Mouse (Mus musculus): Measurements from ENCODE around the gene Fbxo8. TPM values are rescaled to one million over a fixed set of nuclear protein-coding genes. Genes with fewer than 3 reads are reported as not detected.
A peak's percentile ranks its signal among the peaks of the same experiment; 100 is the strongest.

The Fbxo8 gene
- total RNA-seq (2014; rRNA removed) (25.5 and 32.5 TPM in 2 replicates), polyA plus RNA-seq (2015; fragmentation: Nextera tagmentation; extraction: Ambion mirVana) (35.1 and 42.7 TPM in 2 replicates)

- Histone ChIP-seq H3K4me3 (ENCODE audit: low read depth, low read length) (peak within 1 kb of the TSS; percentile 81), H3K36me3 (ENCODE audit: insufficient read depth) (0 out of 2 replicates have a peak, but pooled peaks cover 4% of the 10 kb centered on the region), H3K27me3 (ENCODE audit: insufficient read depth, low read length) (no peaks in the 10 kb centered on the region), H3K9me3 (ENCODE audit: low read length) (no peaks in the 10 kb centered on the region), H3K27ac (ENCODE audit: low read depth, low read length) (peak within 1 kb of the TSS; percentile 91), H3K9ac (peak within 1 kb of the TSS; percentile 72), H3K4me2 (ENCODE audit: low read depth) (peak within 1 kb of the TSS; percentile 50), H3K4me1 (ENCODE audit: insufficient read depth) (peaks cover 9% of the 10 kb centered on the region; the same call in 1 of the 2 replicates)
- under 1% methylated on average over 53 of the region's 53 CpGs for WGBS
- DNase-seq (peak; percentile 96), ATAC-seq (peak; percentile 89)
- TF ChIP-seq CTCF (IDR thresholded peaks at IDR 0.05; ENCODE audit: low read depth), result no peak
Measured at GRCm38 (mm10) chr8:56550558-56551360, at the start of gene Fbxo8, which contains the start of gene Cep44. TSS of gene Fbxo8 (plus strand) at chr8:56551090. TSS of gene Cep44 (minus strand) at chr8:56551047.

DNA sequence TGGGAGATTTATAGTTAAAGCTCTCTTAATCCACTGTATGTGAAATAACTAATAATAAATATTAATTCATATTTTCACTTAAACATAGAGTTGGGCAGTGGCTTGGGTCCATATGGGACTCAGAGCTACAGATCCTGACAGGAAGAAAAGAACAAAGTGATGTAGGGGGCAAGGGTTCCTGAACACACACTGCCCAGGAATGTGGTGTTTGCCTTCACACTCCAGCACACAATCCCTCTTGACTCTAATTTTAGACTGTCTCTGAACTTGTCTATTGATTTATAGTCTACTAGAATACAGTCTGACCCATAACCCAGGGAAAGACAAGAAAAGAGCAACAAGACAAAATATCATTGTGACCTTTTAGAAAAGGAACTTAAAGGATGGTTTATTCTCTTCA, 49.0 kb upstream of the Fbxo8 start:
- no peak for ATAC-seq
- H3K4me3 ChIP-seq (ENCODE audit: low read depth, low read length), result no peak overlapping the region
- no peaks in the 10 kb centered on the region for H3K9me3 ChIP-seq (ENCODE audit: low read length)
- H3K36me3 ChIP-seq (ENCODE audit: insufficient read depth), result no peaks in the 10 kb centered on the region
- H3K9ac ChIP-seq, result no peak overlapping the region
- no peak for TF ChIP-seq CTCF (IDR thresholded peaks at IDR 0.05; ENCODE audit: low read depth)
- no peaks in the 10 kb centered on the region for H3K4me1 ChIP-seq (ENCODE audit: insufficient read depth)
- no peak overlapping the region for H3K4me2 ChIP-seq (ENCODE audit: low read depth)
- no peaks in the 10 kb centered on the region for H3K27me3 ChIP-seq (ENCODE audit: insufficient read depth, low read length)
- DNase-seq, result no peak
- H3K27ac ChIP-seq (ENCODE audit: low read depth, low read length), result no peak overlapping the region

DNA sequence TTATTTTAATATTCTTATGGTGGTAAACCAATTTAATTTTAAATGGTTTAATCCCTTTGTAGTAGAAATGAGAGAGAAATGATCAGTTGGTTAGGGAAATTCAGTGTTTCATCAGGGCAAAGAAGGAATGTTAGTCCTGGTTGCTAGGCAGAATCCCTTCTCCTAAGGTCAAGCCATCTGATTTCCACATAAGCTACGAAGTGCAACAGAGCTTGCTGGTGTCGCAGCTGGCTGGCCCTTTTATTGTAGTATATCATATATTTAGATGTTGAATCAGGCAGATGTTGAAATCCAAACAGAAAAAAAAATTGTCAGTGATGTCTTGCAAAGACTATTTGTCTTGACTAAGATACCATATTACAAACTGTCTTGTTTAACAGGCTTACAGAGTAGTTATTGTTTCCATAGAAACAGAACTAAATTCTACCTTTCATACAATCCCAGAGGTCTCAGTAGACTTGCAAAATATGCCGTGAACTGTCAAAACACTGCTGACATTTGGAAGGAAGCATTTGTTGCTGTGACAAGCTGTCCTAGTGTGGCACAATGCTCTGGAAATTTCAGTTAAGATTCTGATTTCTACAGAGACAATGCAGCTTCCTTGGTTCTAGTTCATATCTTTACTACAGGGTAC, 42.5 kb upstream of the Fbxo8 start:
- no peak overlapping the region for H3K9ac ChIP-seq
- no peak overlapping the region for H3K4me2 ChIP-seq (ENCODE audit: low read depth)
- no peak for TF ChIP-seq CTCF (IDR thresholded peaks at IDR 0.05; ENCODE audit: low read depth)
- peak overlapping the region; percentile 62; the same call in 1 of the 2 replicates for H3K27ac ChIP-seq (ENCODE audit: low read depth, low read length)
- H3K4me1 ChIP-seq (ENCODE audit: insufficient read depth), result no peaks in the 10 kb centered on the region
- no peaks in the 10 kb centered on the region for H3K27me3 ChIP-seq (ENCODE audit: insufficient read depth, low read length)
- 51% methylated on average over 3 of the region's 3 CpGs for WGBS
- DNase-seq, result peak; percentile 62
- H3K36me3 ChIP-seq (ENCODE audit: insufficient read depth), result no peaks in the 10 kb centered on the region
- H3K4me3 ChIP-seq (ENCODE audit: low read depth, low read length), result no peak overlapping the region
- no peaks in the 10 kb centered on the region for H3K9me3 ChIP-seq (ENCODE audit: low read length)
- peak; percentile 92 for ATAC-seq

GRCm38 (mm10) chr8:56508952-56509479, 41.9 kb upstream of the Fbxo8 start:
- 57% methylated on average over 4 of the region's 4 CpGs for WGBS
- peak overlapping the region; percentile 59; the same call in 1 of the 2 replicates for H3K27ac ChIP-seq (ENCODE audit: low read depth, low read length)
- H3K9me3 ChIP-seq (ENCODE audit: low read length), result no peaks in the 10 kb centered on the region
- H3K9ac ChIP-seq, result no peak overlapping the region
- ATAC-seq, result peak; percentile 83
- no peaks in the 10 kb centered on the region for H3K27me3 ChIP-seq (ENCODE audit: insufficient read depth, low read length)
- TF ChIP-seq CTCF (IDR thresholded peaks at IDR 0.05; ENCODE audit: low read depth), result no peak
- H3K4me1 ChIP-seq (ENCODE audit: insufficient read depth), result no peaks in the 10 kb centered on the region
- H3K4me3 ChIP-seq (ENCODE audit: low read depth, low read length), result no peak overlapping the region
- H3K36me3 ChIP-seq (ENCODE audit: insufficient read depth), result no peaks in the 10 kb centered on the region
- DNase-seq, result peak; percentile 5
- H3K4me2 ChIP-seq (ENCODE audit: low read depth), result no peak overlapping the region

DNA sequence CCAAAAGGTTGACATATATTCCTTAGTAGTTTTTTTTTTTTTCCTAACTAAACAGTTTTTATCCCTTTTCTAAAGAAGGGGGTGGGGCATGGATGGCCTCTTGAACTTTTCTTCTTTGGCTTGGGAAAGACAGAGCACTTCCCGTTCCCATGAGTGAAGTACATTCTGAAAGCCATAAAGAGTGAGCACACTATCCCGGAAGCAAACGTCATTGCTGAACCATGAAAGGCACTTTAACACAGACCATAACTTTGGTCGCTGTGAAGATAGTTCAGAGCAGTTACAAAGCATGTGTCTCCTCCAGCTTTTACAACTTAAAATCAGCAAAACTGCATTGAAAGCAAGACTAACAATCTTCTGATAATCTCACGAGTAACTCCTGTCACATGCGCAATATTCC, 32.0 kb upstream of the Fbxo8 start:
- no peaks in the 10 kb centered on the region for H3K9me3 ChIP-seq (ENCODE audit: low read length)
- no peak for ATAC-seq
- no peak for TF ChIP-seq CTCF (IDR thresholded peaks at IDR 0.05; ENCODE audit: low read depth)
- no peak overlapping the region for H3K4me2 ChIP-seq (ENCODE audit: low read depth)
- WGBS, result 82% methylated on average over 6 of the region's 6 CpGs
- H3K4me3 ChIP-seq (ENCODE audit: low read depth, low read length), result no peak overlapping the region
- no peaks in the 10 kb centered on the region for H3K36me3 ChIP-seq (ENCODE audit: insufficient read depth)
- H3K27ac ChIP-seq (ENCODE audit: low read depth, low read length), result no peak overlapping the region
- H3K27me3 ChIP-seq (ENCODE audit: insufficient read depth, low read length), result no peaks in the 10 kb centered on the region
- no peaks in the 10 kb centered on the region for H3K4me1 ChIP-seq (ENCODE audit: insufficient read depth)
- DNase-seq, result no peak
- H3K9ac ChIP-seq, result no peak overlapping the region

GRCm38 (mm10) chr8:56520249-56520648, 30.6 kb upstream of the Fbxo8 start:
- DNase-seq, result no peak
- Histone ChIP-seq H3K4me2 (ENCODE audit: low read depth) (no peak overlapping the region), H3K27me3 (ENCODE audit: insufficient read depth, low read length) (no peaks in the 10 kb centered on the region), H3K27ac (ENCODE audit: low read depth, low read length) (no peak overlapping the region), H3K4me3 (ENCODE audit: low read depth, low read length) (no peak overlapping the region), H3K9me3 (ENCODE audit: low read length) (no peaks in the 10 kb centered on the region), H3K4me1 (ENCODE audit: insufficient read depth) (no peaks in the 10 kb centered on the region), H3K9ac (no peak overlapping the region), H3K36me3 (ENCODE audit: insufficient read depth) (no peaks in the 10 kb centered on the region)
- no peak for TF ChIP-seq CTCF (IDR thresholded peaks at IDR 0.05; ENCODE audit: low read depth)
- 88% methylated on average over 2 of the region's 2 CpGs for WGBS
- ATAC-seq, result no peak

DNA sequence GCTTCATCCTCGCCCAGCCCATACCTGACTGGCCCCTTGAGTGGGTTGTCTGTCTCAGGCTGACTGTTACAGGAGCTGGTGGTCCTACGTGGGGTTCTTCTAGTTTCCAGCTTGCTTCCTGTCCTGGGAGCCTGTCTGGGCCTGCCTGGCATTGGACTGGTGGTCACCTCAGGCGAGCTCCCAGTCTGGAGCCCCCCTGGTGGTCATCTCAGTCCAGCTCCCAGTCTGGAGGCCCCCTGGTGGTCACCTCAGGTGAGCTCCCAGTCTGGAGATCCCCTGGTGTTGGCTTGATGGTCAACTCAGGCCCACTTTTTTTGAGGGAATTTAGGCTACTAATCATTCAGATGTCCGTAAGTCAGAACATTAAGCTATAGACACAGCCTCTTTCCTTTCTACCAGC, 29.8 kb upstream of the Fbxo8 start:
- Histone ChIP-seq H3K4me1 (ENCODE audit: insufficient read depth) (no peaks in the 10 kb centered on the region), H3K27ac (ENCODE audit: low read depth, low read length) (no peak overlapping the region), H3K9me3 (ENCODE audit: low read length) (no peaks in the 10 kb centered on the region), H3K36me3 (ENCODE audit: insufficient read depth) (no peaks in the 10 kb centered on the region), H3K9ac (no peak overlapping the region), H3K4me2 (ENCODE audit: low read depth) (no peak overlapping the region), H3K4me3 (ENCODE audit: low read depth, low read length) (no peak overlapping the region), H3K27me3 (ENCODE audit: insufficient read depth, low read length) (no peaks in the 10 kb centered on the region)
- DNase-seq, result no peak
- TF ChIP-seq CTCF (IDR thresholded peaks at IDR 0.05; ENCODE audit: low read depth), result no peak
- 77% methylated on average over 4 of the region's 4 CpGs for WGBS
- ATAC-seq, result no peak
